Mouse (Mus musculus) testis, postnatal 10 days (tissue): ENCODE results near the gene Jakmip3.
A peak's percentile ranks its signal among the peaks of the same experiment; 100 is the strongest.

ENCODE experiments used
- DNase-seq: peaks from one replicate; pipeline ENCODE4 v3.0.0; 2021; ENCODE audit warnings: low spot score

Gene Jakmip3

DNA sequence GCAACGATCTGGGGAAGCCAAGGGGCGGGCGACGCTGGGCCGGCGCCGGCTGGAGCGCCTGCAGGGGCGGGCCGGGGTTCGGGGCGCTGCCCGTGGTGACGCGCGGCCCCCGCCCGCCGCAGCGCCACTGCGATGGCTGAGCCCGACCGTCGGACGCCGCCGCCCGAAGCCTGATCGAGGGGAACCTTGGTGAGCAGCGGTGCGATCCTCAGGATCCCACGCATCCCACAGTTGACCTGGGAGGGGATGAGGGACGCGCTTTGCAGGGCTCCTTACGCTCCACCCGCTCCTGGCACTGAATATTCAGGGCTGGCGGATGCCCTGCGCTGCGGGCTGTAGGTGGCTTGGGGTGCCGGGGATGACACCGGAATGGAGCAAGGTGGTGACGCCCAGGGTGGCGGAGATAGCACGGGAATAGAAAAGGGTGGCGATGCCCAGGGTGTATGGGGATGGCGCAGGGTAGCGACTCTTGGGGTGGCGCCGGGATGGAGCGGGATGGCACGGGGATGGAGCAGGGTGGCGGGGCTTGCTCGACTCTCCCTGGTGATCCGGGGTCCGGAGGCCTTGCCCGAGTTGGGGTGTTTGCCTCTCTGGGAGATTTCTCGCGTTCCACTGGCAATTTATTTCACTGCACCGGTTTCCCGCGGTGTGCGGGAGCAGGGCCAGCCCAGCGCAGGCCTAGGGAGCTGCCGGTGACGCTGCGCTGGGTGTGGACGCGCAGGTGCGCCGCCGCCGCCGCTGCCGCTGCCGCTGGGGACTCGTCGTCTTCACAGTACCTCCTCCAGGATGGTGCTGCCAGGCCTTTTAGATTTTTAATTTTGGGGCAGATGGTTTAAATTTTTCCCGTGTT is at the start of gene Jakmip3:
TSS of gene Jakmip3 (plus strand) at position 119 of the 850 bp plus-strand sequence.
- no peak for DNase-seq

DNA sequence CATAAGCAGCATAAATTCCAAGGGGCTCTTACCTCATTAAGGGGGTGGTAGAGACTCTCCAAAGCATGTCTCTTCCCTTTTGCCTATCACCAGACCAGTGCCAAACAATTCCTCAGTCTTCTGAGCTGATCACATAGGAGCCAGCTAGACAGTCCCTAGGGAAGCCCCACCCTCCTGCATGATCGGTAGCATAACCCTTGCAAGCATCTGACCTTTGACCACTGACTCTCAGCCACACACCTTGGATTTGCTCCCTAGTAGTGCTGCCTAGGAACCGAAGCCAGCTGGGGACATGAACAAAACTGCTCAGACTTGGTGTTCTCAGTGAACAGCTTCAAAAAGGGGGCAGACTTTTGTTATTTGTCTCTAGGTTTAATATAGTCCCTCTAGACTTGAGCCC is 42.4 kb upstream of the Jakmip3 start:
- DNase-seq: no peak

DNA sequence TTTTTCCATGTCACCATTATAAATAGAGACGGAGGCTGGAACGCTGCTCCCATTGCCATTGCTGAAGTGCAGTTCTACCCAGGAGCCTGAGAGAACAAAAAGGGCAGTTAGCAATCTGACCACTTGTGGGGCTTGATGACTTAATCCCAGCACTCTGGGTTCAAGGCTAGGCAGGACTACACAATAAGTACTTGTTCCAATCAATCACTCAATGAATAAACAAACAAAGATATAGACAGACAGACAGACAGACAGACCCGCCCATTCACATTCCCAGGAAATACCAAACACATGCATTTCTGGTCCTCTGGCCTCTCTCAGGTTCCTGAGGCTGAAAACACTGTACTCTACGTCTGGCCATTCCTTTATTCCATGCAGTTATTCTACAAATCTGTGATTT is 41.8 kb upstream of the Jakmip3 start:
- no peak for DNase-seq

DNA sequence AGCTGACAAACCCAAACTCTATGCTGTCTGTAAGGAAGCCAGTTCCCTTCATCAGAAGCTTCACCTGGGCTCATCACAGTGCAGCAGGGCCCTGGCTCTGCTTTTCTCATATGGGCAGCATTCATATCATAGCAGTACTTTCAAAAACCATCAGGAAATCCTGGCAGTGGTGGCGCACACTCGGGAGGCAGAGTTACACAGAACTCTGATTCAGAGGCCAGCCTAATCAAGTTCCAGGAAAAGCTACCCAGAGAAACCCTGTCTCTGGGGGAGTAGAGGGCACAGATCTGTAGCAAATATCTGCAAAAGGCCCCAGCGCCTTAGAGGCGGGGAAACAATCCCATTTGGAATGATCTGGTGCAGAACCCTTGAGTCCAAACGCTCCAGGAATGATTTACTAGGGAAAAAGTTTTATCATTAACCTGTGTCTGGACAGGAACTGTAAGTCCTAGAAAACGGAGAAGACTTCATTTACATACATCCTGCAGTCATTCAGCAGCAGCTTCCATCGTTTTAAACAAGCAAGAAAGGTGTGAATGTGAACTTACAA is 36.6 kb upstream of the Jakmip3 start:
- DNase-seq: no peak

DNA sequence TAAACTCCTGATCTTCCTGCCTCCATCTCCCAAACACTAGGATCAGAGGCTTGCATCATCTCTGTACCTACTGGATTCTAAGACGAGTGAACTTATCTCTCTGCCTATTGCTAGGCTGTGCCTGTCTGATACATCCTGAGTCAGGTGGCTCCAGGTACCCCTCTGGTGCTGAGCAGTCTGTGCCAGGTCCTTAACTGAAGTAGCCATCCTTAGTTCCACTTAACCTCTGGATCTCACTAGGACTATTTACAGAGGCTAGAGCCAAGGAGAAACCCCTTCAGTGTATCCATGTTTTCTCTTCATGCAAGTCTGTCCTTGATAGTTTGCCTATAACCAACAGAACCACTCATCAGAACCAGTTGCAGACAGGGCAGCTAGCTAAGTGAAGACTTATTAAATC is 34.1 kb upstream of the Jakmip3 start:
- DNase-seq: no peak

DNA sequence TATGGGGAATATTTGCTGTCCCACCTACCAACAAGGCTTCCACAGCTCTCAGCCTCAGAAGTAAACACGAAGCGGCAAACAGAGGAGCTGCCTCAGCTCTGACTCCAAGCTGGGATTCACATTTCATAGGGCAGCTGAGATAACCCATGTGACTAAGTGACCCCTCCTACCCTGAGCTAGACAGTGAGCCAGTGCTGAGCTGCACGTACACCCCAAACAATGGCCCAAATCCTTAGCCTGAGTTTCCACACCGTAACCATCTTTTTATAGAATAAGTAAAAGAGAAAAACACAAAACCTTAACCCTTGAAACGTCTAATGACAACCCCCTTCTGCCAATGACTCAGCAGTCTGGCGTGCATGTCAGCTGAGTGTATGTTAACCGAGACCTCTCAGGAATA is 33.5 kb upstream of the Jakmip3 start:
- DNase-seq: no peak

DNA sequence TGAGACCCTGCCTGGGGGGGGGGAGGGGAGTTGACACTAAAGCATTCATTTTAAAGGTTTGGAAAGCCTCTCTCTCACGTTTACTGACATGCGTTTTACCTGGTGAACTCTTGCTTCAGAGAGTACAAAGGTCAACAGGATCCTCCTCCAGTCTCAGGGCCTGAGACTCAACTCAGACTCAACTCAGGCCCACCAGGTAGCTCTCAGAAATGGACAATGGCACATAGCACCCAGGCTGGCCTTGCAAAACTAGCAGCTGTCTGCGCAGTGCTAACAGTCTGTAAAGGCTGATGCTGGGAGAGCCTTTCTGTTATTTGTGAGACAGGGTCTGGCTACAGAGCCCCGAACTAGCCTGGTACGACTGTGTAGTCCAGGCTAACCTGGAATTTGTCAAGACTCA is 32.6 kb upstream of the Jakmip3 start:
- no peak for DNase-seq

DNA sequence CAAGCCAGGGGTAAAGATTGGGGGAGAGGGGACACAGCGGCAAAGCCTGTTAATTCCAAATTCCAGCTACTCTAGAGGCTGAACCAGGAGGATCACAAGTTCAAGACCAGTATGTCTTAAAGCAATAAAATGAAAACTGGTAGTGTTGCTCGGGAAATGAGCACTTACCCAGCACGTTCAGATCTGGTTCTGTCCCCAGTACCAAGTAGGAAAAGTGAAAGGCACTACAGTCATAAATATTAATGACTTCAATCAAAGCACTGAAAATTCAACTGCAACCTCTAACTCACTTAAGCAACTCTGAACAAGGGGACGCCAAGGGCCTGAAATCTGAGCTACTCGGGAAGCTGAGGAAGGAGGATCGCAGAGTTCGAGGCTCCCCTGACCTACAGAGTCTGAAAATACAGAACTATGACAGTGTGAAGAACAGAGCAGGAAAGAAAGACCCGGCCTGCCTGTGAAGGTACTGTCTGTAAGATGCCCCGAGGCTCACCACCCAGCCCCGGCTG is 31.7 kb upstream of the Jakmip3 start:
- no peak for DNase-seq

DNA sequence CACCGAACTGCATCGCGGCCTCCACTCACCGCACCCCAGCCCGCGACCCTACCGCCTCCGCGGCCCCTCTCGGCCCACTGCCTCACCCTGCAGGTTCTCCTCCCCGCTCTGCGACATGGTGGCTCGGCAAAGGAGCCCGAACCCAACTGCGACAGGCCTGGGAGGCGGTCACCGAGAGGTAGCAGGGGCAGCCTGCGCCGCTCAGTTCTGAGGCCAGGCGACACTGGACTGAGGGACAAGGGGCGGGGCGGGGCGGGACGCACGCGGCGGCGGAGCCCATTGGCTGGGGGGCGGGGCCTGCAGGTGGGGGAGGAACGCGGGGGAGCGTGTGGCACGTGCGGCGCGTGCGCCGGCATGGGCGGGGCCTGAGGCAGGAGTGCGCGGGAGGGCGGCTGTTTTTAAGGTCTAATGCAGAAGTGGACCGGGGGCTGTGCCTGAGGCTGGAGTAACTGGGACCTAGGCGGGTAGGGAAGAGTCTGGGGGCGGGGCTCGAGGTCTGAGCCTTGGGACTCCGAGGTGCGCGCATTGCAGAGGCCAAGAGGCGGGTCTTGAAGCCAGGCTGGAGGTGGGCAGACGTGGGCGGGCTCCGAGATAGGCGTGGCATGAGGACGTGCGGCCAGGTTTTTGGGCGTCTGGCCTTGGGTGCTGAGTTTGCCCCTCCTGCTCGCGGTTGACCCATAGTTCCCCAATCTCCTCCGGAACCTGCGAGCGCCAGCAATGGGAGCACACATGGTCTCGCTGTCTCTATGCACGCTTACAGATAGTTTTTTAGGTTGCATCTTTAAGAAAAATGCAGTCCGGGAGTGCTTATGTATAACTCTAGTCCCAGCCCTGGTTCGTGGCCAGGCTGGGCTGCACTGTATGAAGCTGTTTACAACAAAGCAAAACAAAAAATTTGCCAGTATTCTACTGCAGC is 31.0 kb upstream of the Jakmip3 start, which contains the start of gene Bnip3:
TSS of gene Bnip3 (minus strand) at position 243 of the 916 bp plus-strand sequence.
- peak; percentile 96 for DNase-seq

DNA sequence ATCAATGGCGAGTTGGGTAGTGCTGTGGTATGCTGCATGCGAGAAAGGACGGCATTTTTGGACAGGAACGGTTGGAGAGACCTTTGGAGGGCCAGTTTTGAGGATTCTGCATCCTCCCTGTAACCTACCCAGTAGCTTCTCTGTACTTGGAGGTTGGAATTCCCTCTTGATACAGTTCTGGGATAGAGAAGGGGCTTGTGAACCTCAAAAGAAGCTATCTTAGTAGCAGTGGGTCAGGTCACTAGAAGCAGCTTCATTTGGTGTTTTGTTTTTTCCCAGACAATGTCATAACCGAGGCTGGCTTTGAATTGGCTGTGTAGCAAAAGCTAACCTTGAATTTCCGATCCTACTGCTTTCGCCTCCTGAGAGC is 30.4 kb upstream of the Jakmip3 start:
- DNase-seq: no peak

DNA sequence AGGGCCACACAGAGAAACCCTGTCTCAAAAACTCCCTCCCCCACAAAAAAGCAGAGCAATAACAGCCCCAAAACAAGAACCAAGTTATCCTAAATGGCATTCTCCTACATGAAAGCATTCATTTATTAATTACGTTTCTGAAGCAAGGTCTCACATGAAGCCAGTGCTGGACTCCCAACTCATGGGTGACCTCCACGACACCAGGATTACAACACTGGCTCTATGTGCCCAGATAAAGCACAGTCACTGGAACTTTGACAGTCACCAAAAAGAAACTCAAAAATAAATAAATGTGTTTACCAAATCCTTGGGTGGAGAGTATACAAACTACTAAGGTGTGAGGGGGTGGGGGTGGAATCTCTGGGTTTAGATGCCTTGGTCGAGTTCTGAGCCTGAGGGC is 26.9 kb upstream of the Jakmip3 start:
- no peak for DNase-seq

DNA sequence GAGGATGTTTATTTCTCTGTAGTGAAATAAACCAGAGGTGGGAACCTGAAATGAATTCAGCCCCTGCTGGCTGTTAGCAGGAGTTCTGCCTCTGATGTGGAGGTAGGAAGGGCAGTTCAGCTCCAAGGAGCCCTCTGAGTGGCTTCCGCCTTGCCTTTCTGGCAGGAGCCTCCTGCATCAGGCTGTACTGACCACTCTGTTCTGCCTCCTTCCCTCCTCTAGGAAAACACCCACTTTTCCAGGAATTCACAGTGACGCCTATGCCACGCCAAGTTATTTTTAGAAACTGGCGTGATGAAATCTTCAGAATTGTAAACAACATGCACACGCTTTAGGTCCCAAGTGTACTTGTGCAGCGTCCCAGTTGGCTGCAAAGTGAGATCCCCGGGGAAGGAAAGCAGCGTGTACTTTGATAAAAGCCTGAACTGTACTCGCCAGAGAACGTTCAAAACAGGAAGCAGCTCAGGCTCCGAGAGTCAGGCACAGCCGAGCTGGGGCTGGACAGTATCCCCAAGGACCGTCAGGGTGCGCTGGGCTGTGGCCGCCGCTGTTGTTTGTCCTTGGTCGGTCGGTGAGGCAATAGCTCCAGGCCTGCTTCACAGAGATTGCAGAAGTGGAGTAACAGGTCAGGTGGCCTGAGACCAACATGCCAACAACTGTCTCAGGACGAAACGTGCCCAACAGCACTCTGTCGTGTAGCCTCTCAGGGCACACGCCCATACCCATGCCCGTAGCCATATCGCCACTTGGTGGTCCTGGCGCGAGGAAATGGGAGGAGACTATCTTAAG is 21.2 kb upstream of the Jakmip3 start:
- peak; percentile 76 for DNase-seq

DNA sequence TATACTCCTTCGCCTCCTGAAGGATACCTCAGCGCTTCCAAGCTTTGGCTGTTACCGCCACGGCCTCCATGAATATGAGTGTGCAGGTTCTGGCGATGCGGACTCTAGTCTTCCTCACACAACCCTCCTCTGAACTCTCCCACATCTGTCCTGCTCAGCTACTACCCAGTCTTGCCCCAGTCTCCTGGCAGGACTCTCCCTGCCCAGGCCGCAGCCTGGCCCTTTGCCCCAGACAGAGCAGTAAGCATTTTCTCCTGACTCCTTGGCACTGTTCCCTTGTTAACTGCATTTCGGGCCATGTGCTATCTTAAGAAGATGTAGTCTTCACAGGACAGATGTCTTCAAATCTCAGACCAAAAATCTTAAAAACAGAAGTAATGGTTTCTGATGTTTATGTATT is 18.9 kb upstream of the Jakmip3 start:
- no peak for DNase-seq

DNA sequence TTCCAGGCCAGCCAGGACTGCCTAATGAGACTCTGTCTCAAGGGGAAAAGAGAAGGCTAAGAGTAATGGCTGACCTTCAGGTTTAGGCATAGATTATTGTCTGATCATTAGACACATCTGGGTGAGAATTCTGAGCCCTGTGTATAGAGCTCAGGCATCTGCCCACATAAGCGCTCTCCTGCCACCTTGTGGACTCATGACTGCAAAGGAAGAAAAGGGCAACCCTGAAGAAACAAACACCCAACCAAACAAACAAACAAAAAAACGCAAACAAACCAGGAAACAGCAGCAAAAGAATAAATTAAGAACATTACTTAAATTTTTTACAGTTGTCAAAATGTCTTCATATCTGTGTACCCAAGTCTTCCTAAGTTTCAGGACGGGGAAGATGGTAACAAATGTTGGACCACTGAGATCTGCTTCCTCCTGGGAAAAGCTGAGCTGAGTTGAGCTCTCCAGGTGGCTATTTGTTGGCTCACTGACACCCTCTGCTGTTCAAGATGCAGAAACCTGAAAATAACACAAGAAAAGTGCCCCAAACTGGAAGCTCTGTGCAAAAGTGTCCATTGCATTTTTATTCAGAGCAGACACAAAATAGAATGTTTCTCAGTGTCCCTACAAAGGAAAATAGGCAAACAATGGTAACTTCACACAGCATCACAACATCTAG is 16.6 kb upstream of the Jakmip3 start:
- DNase-seq: peak; percentile 53

DNA sequence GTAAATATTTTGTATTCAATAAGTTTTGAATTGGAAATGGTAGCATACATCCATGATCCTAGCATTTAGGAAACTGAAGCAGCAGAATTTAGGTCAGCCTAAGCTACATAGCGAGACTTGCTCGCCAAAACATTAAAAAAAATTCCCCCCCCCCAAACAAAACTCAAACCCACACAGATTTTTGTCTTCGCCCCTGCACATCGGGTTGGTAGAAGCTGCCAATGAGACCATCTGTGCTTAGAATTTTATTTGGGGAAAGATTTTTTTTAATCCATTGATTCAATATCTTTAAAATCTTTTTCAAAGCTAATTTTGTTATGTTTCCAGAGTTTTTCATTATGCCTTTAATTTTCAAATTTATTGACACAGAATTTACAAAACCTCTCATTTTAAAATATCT is 12.1 kb upstream of the Jakmip3 start:
- no peak for DNase-seq

DNA sequence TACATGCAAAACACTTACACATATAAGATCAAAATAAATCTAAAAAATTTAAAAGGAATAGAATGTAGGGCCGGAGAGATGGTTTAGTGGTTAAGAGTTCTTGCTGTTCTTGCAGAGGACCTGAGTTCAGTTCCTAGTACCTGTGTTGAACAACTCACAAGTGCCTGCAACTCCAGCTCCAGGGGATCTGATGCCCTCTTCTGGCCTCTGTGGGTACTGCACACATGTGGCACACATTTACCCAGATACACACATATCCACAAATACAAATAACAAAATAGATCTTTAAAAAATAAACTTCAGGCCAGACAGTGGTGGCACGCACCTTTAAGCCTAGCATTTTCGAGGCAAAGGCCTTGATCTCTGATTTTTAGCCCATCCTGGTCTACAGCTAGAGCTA is 6.0 kb upstream of the Jakmip3 start:
- DNase-seq: peak; percentile 49

DNA sequence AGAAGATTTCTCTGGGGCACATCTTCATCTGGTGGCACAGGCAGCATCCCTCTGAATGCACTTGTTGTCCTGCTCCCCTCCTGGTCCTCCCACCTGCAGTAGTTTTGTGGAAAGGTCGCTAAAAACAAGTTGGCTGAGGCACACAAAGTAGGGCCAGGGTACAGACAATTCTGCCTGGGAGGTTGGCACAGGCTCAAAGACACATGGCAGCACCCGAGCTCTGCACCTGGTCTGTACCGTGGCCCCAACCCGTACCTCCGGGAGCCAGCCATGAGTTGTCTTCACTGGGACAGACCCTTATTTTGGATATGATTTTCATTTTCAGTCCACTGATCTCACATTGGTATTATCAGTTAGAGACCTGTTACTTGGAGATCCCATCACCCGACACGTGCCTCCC is 1.5 kb upstream of the Jakmip3 start:
- no peak for DNase-seq

DNA sequence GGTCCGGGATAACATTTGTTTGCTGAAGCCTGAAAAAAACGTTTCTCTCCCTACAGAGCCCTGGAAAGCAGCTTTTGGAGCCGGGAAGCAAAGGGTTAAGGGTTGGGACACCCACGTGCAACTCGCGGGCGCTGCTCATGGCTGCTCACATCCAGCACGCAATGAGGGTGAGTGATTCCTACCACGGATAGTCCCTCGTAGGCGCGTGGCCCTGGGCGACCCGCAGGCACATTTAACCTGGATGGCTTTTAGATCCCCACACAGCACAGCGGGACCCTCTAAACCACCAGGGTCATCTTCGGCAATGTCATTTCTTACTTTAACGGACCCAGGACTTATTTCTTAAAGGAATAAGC is 296 bp upstream of the Jakmip3 start:
- peak; percentile 56 for DNase-seq

DNA sequence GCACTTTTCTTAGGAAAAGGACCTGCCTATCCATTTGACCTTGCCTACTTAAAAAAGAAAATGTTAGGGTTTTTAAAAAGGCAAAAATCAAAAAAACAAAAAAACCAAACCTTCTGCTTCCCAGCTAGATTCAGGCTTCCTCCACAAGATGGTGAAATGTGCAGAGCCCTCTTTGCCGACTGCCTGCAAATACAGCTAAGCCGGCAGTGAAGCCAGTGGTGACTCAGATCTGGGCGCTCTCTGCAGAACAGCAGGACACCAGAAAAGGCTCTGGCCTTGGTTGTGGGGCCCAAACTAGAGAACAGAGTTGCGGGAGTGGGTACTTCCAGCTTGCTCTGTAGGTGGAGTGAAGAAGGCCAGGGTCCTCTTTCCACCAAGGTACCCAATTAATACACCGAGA is 1.0 kb downstream of the Jakmip3 start:
- DNase-seq: no peak

DNA sequence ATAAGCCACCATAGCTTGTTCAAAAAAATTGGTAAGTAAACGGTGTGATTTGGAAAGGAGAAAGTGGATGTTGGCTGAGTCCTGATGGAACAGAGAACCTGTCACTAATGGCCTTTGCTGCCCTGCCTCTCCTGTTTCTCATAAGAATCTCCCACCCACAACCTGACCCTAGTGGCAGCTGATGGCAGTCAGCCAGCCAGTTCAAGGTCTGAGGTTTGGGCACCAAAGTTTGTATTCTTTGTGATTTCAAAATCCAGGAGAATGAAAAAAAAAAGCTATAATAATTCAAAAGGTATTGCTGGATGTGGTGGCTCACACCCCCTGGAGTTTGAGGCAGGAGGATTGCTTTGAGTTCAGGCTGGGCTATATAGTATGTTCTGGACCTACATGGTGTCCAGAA is 1.8 kb downstream of the Jakmip3 start:
- DNase-seq: no peak

DNA sequence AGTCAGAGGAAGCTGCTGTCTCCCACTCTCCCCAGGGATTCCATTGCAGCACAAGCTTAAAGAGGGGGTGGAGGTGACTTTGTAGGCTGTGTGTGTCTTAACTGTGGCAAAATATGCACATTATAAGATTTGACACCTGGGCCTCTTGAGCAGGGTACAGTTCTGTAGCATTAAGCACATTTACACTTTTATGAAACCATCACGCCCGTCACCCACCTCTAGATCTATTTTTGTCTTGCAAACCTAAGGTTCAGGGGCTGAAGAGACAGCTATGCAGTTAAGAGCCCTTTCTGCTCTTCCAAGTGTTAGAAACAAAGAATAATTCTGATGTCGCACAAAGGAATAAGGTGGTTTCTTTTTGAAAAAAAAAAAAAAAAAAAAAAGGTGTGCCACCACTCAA is 5.1 kb downstream of the Jakmip3 start:
- no peak for DNase-seq
